Mouse (Mus musculus) left cerebral cortex, adult 11 months (tissue): ENCODE measurements around the gene Fbxw2.
"Not testable (repeated sequence)": the region's sequence is repeated elsewhere in the genome, so short reads cannot be mapped to it uniquely, and the experiment has no call there.

Experiments used
- DNase-seq: peaks from one replicate; pipeline ENCODE4 v3.0.0; 2022; ENCODE audit warnings: low spot score

The Fbxw2 gene

GRCm38 (mm10) chr2:34772252-34773235 is 53.6 kb downstream of the Fbxw2 start:
- DNase-seq: peak; percentile 37

- peak; percentile 100 for DNase-seq
Observed at GRCm38 (mm10) chr2:34771368-34772226, 54.5 kb downstream of the Fbxw2 start, which contains the start of gene Hspa5. Gene Hspa5 (plus strand): TSS chr2:34771970.

DNA sequence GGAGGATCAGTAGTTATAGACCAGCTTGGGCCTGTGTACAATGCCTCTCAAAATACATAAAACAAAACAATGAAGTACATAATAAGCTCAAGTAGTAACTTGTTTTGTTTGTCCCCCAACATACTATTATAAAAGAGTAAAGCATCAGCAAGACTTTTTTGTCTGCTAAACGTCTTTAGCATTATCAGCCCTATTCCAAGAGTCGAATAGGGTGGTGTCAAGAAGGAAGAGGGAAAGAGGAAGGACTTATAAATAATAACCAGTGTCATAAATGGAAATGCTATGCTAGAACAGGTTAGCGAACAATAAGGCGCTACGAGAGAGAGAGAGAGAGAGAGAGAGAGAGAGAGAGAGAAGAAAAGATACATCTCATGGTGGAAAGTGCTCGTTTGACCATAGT is 55.2 kb downstream of the Fbxw2 start:
- DNase-seq: no peak

DNA sequence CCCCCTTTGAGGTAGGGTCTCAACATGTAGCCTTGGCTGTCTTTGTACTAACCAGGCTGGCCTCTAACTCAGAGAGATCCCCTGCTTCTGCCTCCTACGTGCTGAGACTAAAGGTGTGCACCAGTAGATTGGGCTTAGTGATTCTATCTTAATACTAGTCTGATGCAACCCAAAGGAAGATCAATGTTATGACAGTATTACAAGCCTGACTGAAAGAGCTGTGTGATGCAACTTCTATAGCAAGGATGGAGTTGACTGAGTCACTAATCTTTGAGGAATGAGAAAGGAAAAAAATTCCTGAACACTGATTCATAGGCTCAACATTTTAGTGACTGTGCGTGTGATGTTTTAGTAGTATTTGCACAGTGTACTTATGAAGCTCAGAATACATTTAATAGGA is 56.1 kb downstream of the Fbxw2 start:
- DNase-seq: no peak

DNA sequence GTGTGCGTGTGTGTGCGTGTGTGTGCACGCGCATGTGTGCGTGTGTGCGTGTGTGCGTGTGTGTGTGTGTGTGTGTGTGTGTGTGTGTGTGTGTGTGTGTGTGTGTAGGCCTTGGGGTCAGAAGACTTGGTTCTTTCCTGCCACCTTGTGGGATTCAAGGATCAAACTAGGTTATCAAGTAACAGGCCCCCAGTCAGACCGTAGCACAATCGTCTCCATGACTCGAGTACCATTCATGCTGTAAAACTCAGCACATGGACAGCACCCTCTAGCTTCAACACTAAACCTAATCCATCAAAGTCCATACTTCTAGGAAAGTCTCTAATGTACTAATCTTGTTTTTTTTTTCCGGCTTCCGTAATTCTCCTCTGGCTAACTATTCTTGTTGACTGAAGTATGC is 61.3 kb downstream of the Fbxw2 start:
- DNase-seq: no peak

DNA sequence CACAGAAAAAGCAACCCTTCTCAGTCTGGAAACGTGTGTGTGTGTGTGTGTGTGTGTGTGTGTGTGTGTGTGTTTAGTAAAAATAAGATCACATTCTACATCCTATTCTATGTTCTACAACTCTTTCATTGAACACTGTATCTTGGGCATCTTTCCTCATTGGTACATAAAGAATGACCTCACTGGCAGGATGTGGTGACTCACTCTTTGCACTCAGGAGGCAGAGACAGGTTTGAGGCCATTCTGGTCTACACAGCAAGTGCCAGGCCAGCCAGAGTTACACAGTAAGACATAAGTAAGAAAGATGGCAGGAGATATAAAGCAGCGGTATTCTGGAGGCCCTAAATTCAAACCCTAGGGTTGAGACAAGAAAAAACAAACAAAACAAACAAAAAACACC is 63.2 kb downstream of the Fbxw2 start:
- no peak for DNase-seq

GRCm38 (mm10) chr2:34762174-34762573 is 63.9 kb downstream of the Fbxw2 start:
- no peak for DNase-seq

DNA sequence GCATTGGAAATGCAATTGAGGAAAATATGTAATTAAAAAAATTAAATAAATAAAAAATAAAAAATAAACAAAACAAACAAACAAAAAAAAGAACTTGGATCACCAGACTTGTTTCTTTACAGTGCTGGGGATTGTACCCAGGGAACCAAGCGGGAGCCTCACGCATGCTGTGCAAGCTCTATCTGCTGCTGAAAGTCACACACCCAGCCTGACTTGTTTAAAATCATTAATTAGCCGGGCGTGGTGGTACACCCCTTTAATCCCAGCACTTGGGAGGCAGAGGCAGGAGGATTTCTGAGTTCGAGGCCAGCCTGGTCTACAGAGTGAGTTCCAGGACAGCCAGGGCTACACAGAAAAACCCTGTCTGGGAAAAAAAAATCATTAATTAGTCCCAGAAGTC is 64.8 kb downstream of the Fbxw2 start:
- not testable (repeated sequence) for DNase-seq

DNA sequence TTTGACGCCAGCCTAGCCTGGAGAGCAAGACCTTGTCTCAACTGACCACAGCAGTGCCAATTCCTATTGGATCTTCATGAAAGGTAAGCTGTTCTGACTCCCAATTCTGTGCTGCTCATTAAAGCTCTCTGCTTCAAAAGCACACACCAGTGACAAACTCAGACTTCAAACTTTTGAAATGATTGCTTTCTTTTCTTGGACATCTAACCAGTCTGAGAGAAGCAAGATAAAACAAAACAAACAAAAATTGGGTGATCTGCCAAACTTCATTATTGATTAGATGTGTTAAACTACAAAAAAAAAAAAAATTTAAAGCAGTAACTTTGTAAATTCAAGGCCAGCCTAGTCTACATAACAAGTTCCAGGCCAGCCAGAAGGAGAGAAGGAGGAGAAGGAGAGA is 68.8 kb downstream of the Fbxw2 start:
- DNase-seq: no peak

- no peak for DNase-seq
Observed at GRCm38 (mm10) chr2:34754551-34755358, 71.4 kb downstream of the Fbxw2 start, which contains the start of gene Gapvd1. Gene Gapvd1 (minus strand): TSS chr2:34755232.
